Mouse (Mus musculus) ES-Bruce4 (cell line): ENCODE data around the gene Caln1.

Experiments
- CTCF ChIP-seq: IDR thresholded peaks from one replicate; pipeline ENCODE4 v1.8.1; 2011; ENCODE audit warnings: low read depth, low read length
- EP300 ChIP-seq: IDR thresholded peaks from 2 replicates; pipeline ENCODE4 v1.6.1; 2011; ENCODE audit warnings: low read depth, low read length; ENCODE audit not compliant: insufficient read depth

GRCm38 (mm10) chr5:130772491-130772890 is 403.2 kb downstream of the Caln1 start:
- TF ChIP-seq CTCF = no peak
- no peak for TF ChIP-seq EP300
